Mouse (Mus musculus): Measurements from ENCODE around the gene St7. TPM values are rescaled to one million over a fixed set of nuclear protein-coding genes. Genes with fewer than 3 reads are reported as not detected.

The St7 gene
- polyA plus RNA-seq, 1 experiment, result 18.8 TPM

GRCm38 (mm10) chr6:17912312-17912711, 219.6 kb downstream of the St7 start:
- H3K4me3 ChIP-seq (replicated peaks; ENCODE audit: control insufficient read depth, low read depth, low read length), result no peak overlapping the region
- no peaks in the 10 kb centered on the region for H3K4me1 ChIP-seq (ENCODE audit: control insufficient read depth, insufficient read depth, low read length)
- 88% methylated on average over 6 of the region's 6 CpGs for WGBS
- TF ChIP-seq CTCF (IDR thresholded peaks at IDR 0.05; ENCODE audit: control insufficient read depth, insufficient read depth, low read length) (no peak), POLR2A (IDR thresholded peaks at IDR 0.05; ENCODE audit: borderline replicate concordance, control insufficient read depth, low read depth, low read length) (no peak)
- no peak overlapping the region for H3K27ac ChIP-seq (ENCODE audit: control insufficient read depth, insufficient read depth, low read depth, low read length, poor library complexity)

GRCm38 (mm10) chr6:17912825-17913224, 220.1 kb downstream of the St7 start:
- Histone ChIP-seq H3K4me3 (replicated peaks; ENCODE audit: control insufficient read depth, low read depth, low read length) (no peak overlapping the region), H3K27ac (ENCODE audit: control insufficient read depth, insufficient read depth, low read depth, low read length, poor library complexity) (no peak overlapping the region), H3K4me1 (ENCODE audit: control insufficient read depth, insufficient read depth, low read length) (no peaks in the 10 kb centered on the region)
- WGBS, result 85% methylated on average over 2 of the region's 2 CpGs
- TF ChIP-seq POLR2A (IDR thresholded peaks at IDR 0.05; ENCODE audit: borderline replicate concordance, control insufficient read depth, low read depth, low read length) (no peak), CTCF (IDR thresholded peaks at IDR 0.05; ENCODE audit: control insufficient read depth, insufficient read depth, low read length) (no peak)

GRCm38 (mm10) chr6:17913315-17913714, 220.6 kb downstream of the St7 start:
- TF ChIP-seq POLR2A (IDR thresholded peaks at IDR 0.05; ENCODE audit: borderline replicate concordance, control insufficient read depth, low read depth, low read length) (no peak), CTCF (IDR thresholded peaks at IDR 0.05; ENCODE audit: control insufficient read depth, insufficient read depth, low read length) (no peak)
- Histone ChIP-seq H3K4me1 (ENCODE audit: control insufficient read depth, insufficient read depth, low read length) (no peaks in the 10 kb centered on the region), H3K4me3 (replicated peaks; ENCODE audit: control insufficient read depth, low read depth, low read length) (no peak overlapping the region), H3K27ac (ENCODE audit: control insufficient read depth, insufficient read depth, low read depth, low read length, poor library complexity) (no peak overlapping the region)
- WGBS, result 81% methylated on average over 1 of the region's 1 CpGs

- Histone ChIP-seq H3K4me1 (ENCODE audit: control insufficient read depth, insufficient read depth, low read length) (no peaks in the 10 kb centered on the region), H3K27ac (ENCODE audit: control insufficient read depth, insufficient read depth, low read depth, low read length, poor library complexity) (no peak overlapping the region), H3K4me3 (replicated peaks; ENCODE audit: control insufficient read depth, low read depth, low read length) (no peak overlapping the region)
- no peak for TF ChIP-seq CTCF (IDR thresholded peaks at IDR 0.05; ENCODE audit: control insufficient read depth, insufficient read depth, low read length)
- TF ChIP-seq POLR2A (IDR thresholded peaks at IDR 0.05; ENCODE audit: borderline replicate concordance, control insufficient read depth, low read depth, low read length), result no peak
- WGBS, result 89% methylated on average over 3 of the region's 3 CpGs
Observed at GRCm38 (mm10) chr6:17914300-17914699, 221.6 kb downstream of the St7 start.

GRCm38 (mm10) chr6:17917233-17917632, 224.5 kb downstream of the St7 start:
- Histone ChIP-seq H3K4me1 (ENCODE audit: control insufficient read depth, insufficient read depth, low read length) (no peaks in the 10 kb centered on the region), H3K4me3 (replicated peaks; ENCODE audit: control insufficient read depth, low read depth, low read length) (no peak overlapping the region), H3K27ac (ENCODE audit: control insufficient read depth, insufficient read depth, low read depth, low read length, poor library complexity) (no peak overlapping the region)
- TF ChIP-seq CTCF (IDR thresholded peaks at IDR 0.05; ENCODE audit: control insufficient read depth, insufficient read depth, low read length), result no peak
- no peak for TF ChIP-seq POLR2A (IDR thresholded peaks at IDR 0.05; ENCODE audit: borderline replicate concordance, control insufficient read depth, low read depth, low read length)
- WGBS, result 89% methylated on average over 4 of the region's 4 CpGs

GRCm38 (mm10) chr6:17922180-17922579, 229.4 kb downstream of the St7 start:
- Histone ChIP-seq H3K27ac (ENCODE audit: control insufficient read depth, insufficient read depth, low read depth, low read length, poor library complexity) (no peak overlapping the region), H3K4me3 (replicated peaks; ENCODE audit: control insufficient read depth, low read depth, low read length) (no peak overlapping the region), H3K4me1 (ENCODE audit: control insufficient read depth, insufficient read depth, low read length) (no peaks in the 10 kb centered on the region)
- 72% methylated on average over 1 of the region's 1 CpGs for WGBS
- no peak for TF ChIP-seq CTCF (IDR thresholded peaks at IDR 0.05; ENCODE audit: control insufficient read depth, insufficient read depth, low read length)
- no peak for TF ChIP-seq POLR2A (IDR thresholded peaks at IDR 0.05; ENCODE audit: borderline replicate concordance, control insufficient read depth, low read depth, low read length)

GRCm38 (mm10) chr6:17922967-17923366, 230.2 kb downstream of the St7 start:
- Histone ChIP-seq H3K4me1 (ENCODE audit: control insufficient read depth, insufficient read depth, low read length) (no peaks in the 10 kb centered on the region), H3K27ac (ENCODE audit: control insufficient read depth, insufficient read depth, low read depth, low read length, poor library complexity) (no peak overlapping the region), H3K4me3 (replicated peaks; ENCODE audit: control insufficient read depth, low read depth, low read length) (no peak overlapping the region)
- TF ChIP-seq POLR2A (IDR thresholded peaks at IDR 0.05; ENCODE audit: borderline replicate concordance, control insufficient read depth, low read depth, low read length) (no peak), CTCF (IDR thresholded peaks at IDR 0.05; ENCODE audit: control insufficient read depth, insufficient read depth, low read length) (no peak)
- WGBS, result 11% methylated on average over 3 of the region's 3 CpGs

GRCm38 (mm10) chr6:17923370-17923769, 230.6 kb downstream of the St7 start:
- WGBS, result 81% methylated on average over 3 of the region's 3 CpGs
- H3K4me3 ChIP-seq (replicated peaks; ENCODE audit: control insufficient read depth, low read depth, low read length), result no peak overlapping the region
- no peaks in the 10 kb centered on the region for H3K4me1 ChIP-seq (ENCODE audit: control insufficient read depth, insufficient read depth, low read length)
- TF ChIP-seq POLR2A (IDR thresholded peaks at IDR 0.05; ENCODE audit: borderline replicate concordance, control insufficient read depth, low read depth, low read length) (no peak), CTCF (IDR thresholded peaks at IDR 0.05; ENCODE audit: control insufficient read depth, insufficient read depth, low read length) (no peak)
- no peak overlapping the region for H3K27ac ChIP-seq (ENCODE audit: control insufficient read depth, insufficient read depth, low read depth, low read length, poor library complexity)

- no peaks in the 10 kb centered on the region for H3K4me1 ChIP-seq (ENCODE audit: control insufficient read depth, insufficient read depth, low read length)
- TF ChIP-seq CTCF (IDR thresholded peaks at IDR 0.05; ENCODE audit: control insufficient read depth, insufficient read depth, low read length) (no peak), POLR2A (IDR thresholded peaks at IDR 0.05; ENCODE audit: borderline replicate concordance, control insufficient read depth, low read depth, low read length) (no peak)
- 88% methylated on average over 10 of the region's 10 CpGs for WGBS
Observed at GRCm38 (mm10) chr6:17923894-17924505, 231.3 kb downstream of the St7 start.

More at GRCm38 (mm10) chr6:17923894-17924505, 231.3 kb downstream of the St7 start:
- H3K27ac ChIP-seq (ENCODE audit: control insufficient read depth, insufficient read depth, low read depth, low read length, poor library complexity), result no peak overlapping the region
- H3K4me3 ChIP-seq (replicated peaks; ENCODE audit: control insufficient read depth, low read depth, low read length), result no peak overlapping the region
